Mouse (Mus musculus) thymus, adult 18-20 months (tissue): ENCODE results near the gene Gpr4.

ENCODE experiments used
- DNase-seq, 2 experiments: peaks; one replicate each; pipeline ENCODE4 v3.0.0; 2022; ENCODE audit warnings: mixed read lengths in 2 of 2

Gene Gpr4

DNA sequence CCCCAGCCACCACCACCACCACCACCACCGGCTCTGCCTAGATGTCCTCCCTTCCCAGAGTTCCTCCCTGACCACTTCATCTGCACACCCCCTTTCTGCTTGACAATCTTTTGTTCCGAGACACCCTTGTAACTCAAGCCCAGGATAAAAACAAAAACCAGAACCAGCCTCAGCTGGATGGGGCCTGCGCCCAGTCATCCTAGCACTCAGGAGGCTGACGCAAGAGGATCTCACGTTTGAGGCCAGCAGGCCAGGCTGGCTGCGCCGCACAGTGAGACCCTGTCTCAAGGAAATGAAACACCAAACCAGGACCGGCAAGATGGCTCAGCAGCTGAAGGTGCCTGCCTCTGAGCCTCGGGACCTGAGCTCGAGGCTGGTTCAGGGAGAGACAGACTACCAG lies 54.7 kb downstream of the Gpr4 start:
- no peak for DNase-seq

DNA sequence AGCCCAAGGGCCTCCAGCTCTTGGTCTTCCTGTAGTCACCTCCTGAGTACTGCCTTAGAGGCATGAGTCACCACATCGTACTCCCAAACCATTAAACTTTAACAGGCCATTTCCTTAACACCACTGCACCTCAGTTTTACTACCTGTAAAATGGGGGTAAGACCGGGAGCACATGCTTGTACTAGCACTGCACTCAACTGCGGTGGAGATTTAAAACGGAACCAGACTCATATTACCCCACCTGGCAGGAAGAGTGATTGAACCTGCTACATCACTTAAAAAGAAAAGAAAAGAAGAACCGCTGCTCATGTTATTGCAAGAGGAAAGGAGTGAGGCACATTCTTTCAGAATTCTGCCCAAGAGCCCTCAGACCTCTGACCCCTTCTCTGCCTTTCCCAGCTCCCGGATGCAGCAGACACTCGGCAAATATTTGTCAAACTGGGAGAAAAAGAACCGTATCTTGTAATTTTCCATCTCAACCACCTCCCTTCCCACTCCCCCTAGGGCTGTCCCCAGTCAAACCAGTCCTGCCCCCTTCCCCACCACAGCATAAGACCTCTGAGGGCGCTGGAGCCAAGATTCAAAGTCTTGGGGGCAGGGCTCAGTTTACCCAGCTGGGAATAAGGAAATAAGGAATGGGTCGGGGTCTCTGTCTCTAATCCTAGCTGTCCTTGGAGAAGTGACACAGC lies 56.8 kb downstream of the Gpr4 start:
- no peak for DNase-seq

GRCm38 (mm10) chr7:19269721-19270441 lies 57.5 kb downstream of the Gpr4 start:
- peak in 1 of 2 experiments; percentile 35 for DNase-seq

GRCm38 (mm10) chr7:19270509-19271237 lies 58.3 kb downstream of the Gpr4 start:
- DNase-seq = peak; percentile 41 to 54

- DNase-seq = peak; percentile 72 to 84
Measured at GRCm38 (mm10) chr7:19271238-19272172, 59.2 kb downstream of the Gpr4 start, which contains the start of gene Vasp. Vasp (minus strand) TSS chr7:19271817.

- DNase-seq = peak; percentile 75 to 83
Measured at GRCm38 (mm10) chr7:19272173-19272764, 59.9 kb downstream of the Gpr4 start.
